Mouse (Mus musculus): ENCODE measurements around the gene Lrp8. TPM values are rescaled to one million over a fixed set of nuclear protein-coding genes. Genes with fewer than 3 reads are reported as not detected.

Lrp8 gene
- polyA plus RNA-seq, 1 experiment = 45.6 TPM

DNA sequence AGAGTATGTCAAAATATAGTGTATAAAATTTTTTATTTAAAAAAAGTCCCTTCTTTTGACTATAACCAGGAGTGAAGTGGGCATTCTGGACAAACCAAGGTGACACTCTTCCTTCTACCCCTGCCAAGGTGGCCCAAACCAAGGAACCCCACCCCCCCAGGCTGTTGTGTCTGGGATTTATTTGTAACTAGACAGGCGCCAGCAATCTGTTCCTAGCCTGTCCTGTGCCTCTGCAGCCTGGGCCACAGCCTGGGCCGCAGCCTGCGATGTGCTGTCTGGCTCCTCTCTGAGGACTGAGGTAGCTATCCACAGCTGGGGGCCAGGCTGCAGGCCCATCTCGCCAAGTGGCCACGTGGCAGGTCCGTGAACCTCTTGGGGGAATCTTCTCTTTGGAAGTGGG is 10.3 kb downstream of the Lrp8 start:
- no peak for DNase-seq
- Histone ChIP-seq H3K27me3 (ENCODE audit: control insufficient read depth, insufficient read depth, low read length) (no peaks in the 10 kb centered on the region), H3K4me3 (ENCODE audit: control insufficient read depth, insufficient read depth, low read length) (no peak overlapping the region), H3K4me1 (replicated peaks; ENCODE audit: control insufficient read depth, insufficient read depth, low read length) (no peaks in the 10 kb centered on the region; the same call in none of the 2 replicates), H3K27ac (ENCODE audit: control insufficient read depth, insufficient read depth, low read length) (no peak overlapping the region), H3K36me3 (ENCODE audit: control insufficient read depth, insufficient read depth, low read length) (no peaks in the 10 kb centered on the region)
- WGBS = 95% methylated on average over 6 of the region's 6 CpGs
- TF ChIP-seq CTCF (IDR thresholded peaks at IDR 0.05; ENCODE audit: borderline replicate concordance, control insufficient read depth, extremely low read depth, insufficient read depth, low read length, poor library complexity) = no peak
- no peak for TF ChIP-seq POLR2A (IDR thresholded peaks at IDR 0.05; ENCODE audit: control insufficient read depth, extremely low read depth, insufficient read depth, low read length, poor library complexity)

DNA sequence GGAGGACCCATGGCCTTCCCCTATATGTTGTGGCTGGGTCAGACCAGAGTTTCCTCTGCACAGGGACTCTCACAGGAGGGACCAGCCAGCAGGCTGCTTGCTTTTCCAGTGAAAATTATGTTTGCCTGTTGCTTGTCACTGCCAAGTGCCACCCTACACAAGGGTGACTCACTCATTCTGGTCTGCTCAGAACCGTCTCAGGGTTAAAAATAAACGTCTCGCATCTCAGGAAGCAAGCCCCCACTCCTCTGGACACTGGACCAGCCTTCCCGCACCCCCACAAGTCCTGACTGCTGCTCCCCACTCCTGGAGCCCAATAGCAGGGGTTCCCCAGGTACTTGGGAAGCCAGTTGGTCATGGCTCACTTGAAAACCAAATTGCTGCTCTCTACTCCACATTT is 14.4 kb downstream of the Lrp8 start:
- Histone ChIP-seq H3K27ac (ENCODE audit: control insufficient read depth, insufficient read depth, low read length) (no peak overlapping the region), H3K36me3 (ENCODE audit: control insufficient read depth, insufficient read depth, low read length) (no peaks in the 10 kb centered on the region), H3K27me3 (ENCODE audit: control insufficient read depth, insufficient read depth, low read length) (no peaks in the 10 kb centered on the region), H3K4me1 (replicated peaks; ENCODE audit: control insufficient read depth, insufficient read depth, low read length) (no peaks in the 10 kb centered on the region; the same call in 1 of the 2 replicates), H3K4me3 (ENCODE audit: control insufficient read depth, insufficient read depth, low read length) (no peak overlapping the region)
- DNase-seq = no peak
- WGBS = 92% methylated on average over 4 of the region's 4 CpGs
- TF ChIP-seq POLR2A (IDR thresholded peaks at IDR 0.05; ENCODE audit: control insufficient read depth, extremely low read depth, insufficient read depth, low read length, poor library complexity) (no peak), CTCF (IDR thresholded peaks at IDR 0.05; ENCODE audit: borderline replicate concordance, control insufficient read depth, extremely low read depth, insufficient read depth, low read length, poor library complexity) (no peak)

- Histone ChIP-seq H3K36me3 (ENCODE audit: control insufficient read depth, insufficient read depth, low read length) (no peaks in the 10 kb centered on the region), H3K4me3 (ENCODE audit: control insufficient read depth, insufficient read depth, low read length) (no peak overlapping the region), H3K27ac (ENCODE audit: control insufficient read depth, insufficient read depth, low read length) (no peak overlapping the region), H3K4me1 (replicated peaks; ENCODE audit: control insufficient read depth, insufficient read depth, low read length) (no peaks in the 10 kb centered on the region; the same call in 1 of the 2 replicates), H3K27me3 (ENCODE audit: control insufficient read depth, insufficient read depth, low read length) (no peaks in the 10 kb centered on the region)
- DNase-seq = no peak
- TF ChIP-seq POLR2A (IDR thresholded peaks at IDR 0.05; ENCODE audit: control insufficient read depth, extremely low read depth, insufficient read depth, low read length, poor library complexity) (no peak), CTCF (IDR thresholded peaks at IDR 0.05; ENCODE audit: borderline replicate concordance, control insufficient read depth, extremely low read depth, insufficient read depth, low read length, poor library complexity) (no peak)
- 49% methylated on average over 6 of the region's 6 CpGs for WGBS
Measured at GRCm38 (mm10) chr4:107817463-107817862, 15.4 kb downstream of the Lrp8 start.

- Histone ChIP-seq H3K4me1 (replicated peaks; ENCODE audit: control insufficient read depth, insufficient read depth, low read length) (no peaks in the 10 kb centered on the region), H3K27ac (ENCODE audit: control insufficient read depth, insufficient read depth, low read length) (no peak overlapping the region), H3K36me3 (ENCODE audit: control insufficient read depth, insufficient read depth, low read length) (no peaks in the 10 kb centered on the region), H3K27me3 (ENCODE audit: control insufficient read depth, insufficient read depth, low read length) (no peaks in the 10 kb centered on the region), H3K4me3 (ENCODE audit: control insufficient read depth, insufficient read depth, low read length) (no peak overlapping the region)
- WGBS = 97% methylated on average over 16 of the region's 16 CpGs
- TF ChIP-seq POLR2A (IDR thresholded peaks at IDR 0.05; ENCODE audit: control insufficient read depth, extremely low read depth, insufficient read depth, low read length, poor library complexity) = no peak
- no peak for TF ChIP-seq CTCF (IDR thresholded peaks at IDR 0.05; ENCODE audit: borderline replicate concordance, control insufficient read depth, extremely low read depth, insufficient read depth, low read length, poor library complexity)
- no peak for DNase-seq
Measured at GRCm38 (mm10) chr4:107819990-107820719, 18.1 kb downstream of the Lrp8 start.

DNA sequence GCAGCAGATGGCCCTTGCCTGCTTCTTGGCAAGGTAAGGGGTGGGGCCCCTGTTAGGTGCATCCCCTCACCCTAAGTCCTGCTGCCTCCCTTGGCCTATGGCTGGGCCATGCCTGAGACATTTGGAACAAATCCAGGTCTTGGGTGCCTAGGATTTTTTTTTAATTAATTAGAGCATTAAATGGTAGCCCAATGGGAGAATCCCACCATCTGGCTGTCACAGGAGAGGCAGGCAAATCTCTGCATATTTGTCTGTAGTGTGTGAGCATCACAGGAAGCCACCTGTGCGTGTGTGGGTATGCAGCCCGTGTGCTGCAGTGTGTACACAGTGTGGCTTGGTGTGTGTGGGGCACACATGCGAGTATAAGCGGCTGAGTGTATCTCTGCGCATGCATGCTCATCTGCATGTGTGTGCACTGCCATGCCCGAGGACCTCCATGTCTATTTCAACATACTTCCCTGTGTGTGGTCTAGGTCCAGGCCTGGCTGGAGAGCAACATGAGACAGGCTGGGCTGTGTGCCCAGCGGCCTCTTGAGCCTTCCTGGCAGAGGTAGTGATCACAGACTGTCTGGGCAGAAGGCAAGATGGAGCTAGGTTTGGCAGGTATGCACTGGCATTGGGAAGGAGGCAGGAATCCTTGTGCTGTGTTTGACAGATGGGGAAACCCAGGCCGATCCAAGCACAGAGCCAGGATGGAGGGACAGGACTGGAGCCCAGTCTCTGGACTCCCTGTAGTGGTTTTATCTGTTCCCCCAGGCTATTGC is 19.0 kb downstream of the Lrp8 start:
- no peaks in the 10 kb centered on the region for H3K36me3 ChIP-seq (ENCODE audit: control insufficient read depth, insufficient read depth, low read length)
- DNase-seq = no peak
- H3K27me3 ChIP-seq (ENCODE audit: control insufficient read depth, insufficient read depth, low read length) = no peaks in the 10 kb centered on the region
- WGBS = 89% methylated on average over 8 of the region's 8 CpGs
- H3K4me3 ChIP-seq (ENCODE audit: control insufficient read depth, insufficient read depth, low read length) = no peak overlapping the region
- TF ChIP-seq CTCF (IDR thresholded peaks at IDR 0.05; ENCODE audit: borderline replicate concordance, control insufficient read depth, extremely low read depth, insufficient read depth, low read length, poor library complexity) (no peak), POLR2A (IDR thresholded peaks at IDR 0.05; ENCODE audit: control insufficient read depth, extremely low read depth, insufficient read depth, low read length, poor library complexity) (no peak)
- no peak overlapping the region for H3K27ac ChIP-seq (ENCODE audit: control insufficient read depth, insufficient read depth, low read length)
- H3K4me1 ChIP-seq (replicated peaks; ENCODE audit: control insufficient read depth, insufficient read depth, low read length) = no peaks in the 10 kb centered on the region

- WGBS = 89% methylated on average over 9 of the region's 9 CpGs
- TF ChIP-seq CTCF (IDR thresholded peaks at IDR 0.05; ENCODE audit: borderline replicate concordance, control insufficient read depth, extremely low read depth, insufficient read depth, low read length, poor library complexity) (no peak), POLR2A (IDR thresholded peaks at IDR 0.05; ENCODE audit: control insufficient read depth, extremely low read depth, insufficient read depth, low read length, poor library complexity) (no peak)
- DNase-seq = no peak
- no peaks in the 10 kb centered on the region for H3K4me1 ChIP-seq (replicated peaks; ENCODE audit: control insufficient read depth, insufficient read depth, low read length)
- no peaks in the 10 kb centered on the region for H3K36me3 ChIP-seq (ENCODE audit: control insufficient read depth, insufficient read depth, low read length)
- H3K27ac ChIP-seq (ENCODE audit: control insufficient read depth, insufficient read depth, low read length) = no peak overlapping the region
- H3K27me3 ChIP-seq (ENCODE audit: control insufficient read depth, insufficient read depth, low read length) = no peaks in the 10 kb centered on the region
- H3K4me3 ChIP-seq (ENCODE audit: control insufficient read depth, insufficient read depth, low read length) = no peak overlapping the region
Measured at GRCm38 (mm10) chr4:107822936-107823411, 20.9 kb downstream of the Lrp8 start.
